Mouse (Mus musculus): ENCODE data around the gene Ank3. TPM values are rescaled to one million over a fixed set of nuclear protein-coding genes. Genes with fewer than 3 reads are reported as not detected.

Ank3 gene
- total and polyA plus RNA-seq, 3 experiments, result 3.2 to 6.7 TPM; not detected in 1

- Histone ChIP-seq H3K9me3 (replicated peaks; ENCODE audit: insufficient read depth, low read length) (no peaks in the 10 kb centered on the region), H3K36me3 (ENCODE audit: control insufficient read depth in 1 of 2, insufficient read depth in 2 of 2, low read length in 2 of 2) (no peaks in the 10 kb centered on the region), H3K4me1 (ENCODE audit: control insufficient read depth in 1 of 2, insufficient read depth in 2 of 2, low read length in 2 of 2) (no peaks in the 10 kb centered on the region), H3K27ac (ENCODE audit: control insufficient read depth, low read depth, low read length) (no peak overlapping the region), H3K79me2 (ENCODE audit: control insufficient read depth, insufficient read depth, low read length, poor library complexity) (no peaks in the 10 kb centered on the region), H3K27me3 (ENCODE audit: control insufficient read depth in 1 of 2, insufficient read depth in 2 of 2, low read length in 2 of 2) (no peaks in the 10 kb centered on the region), H3K9ac (ENCODE audit: control insufficient read depth, low read depth, low read length, poor library complexity, severe bottlenecking) (no peak overlapping the region), H3K4me3 (ENCODE audit: control insufficient read depth in 1 of 2, insufficient read depth in 1 of 2, low read depth in 2 of 2, low read length in 2 of 2) (no peak overlapping the region)
- TF ChIP-seq POLR2AphosphoS2 (IDR thresholded peaks at IDR 0.05; ENCODE audit: low read length), result no peak
- no peak for TF ChIP-seq GATA1 (IDR thresholded peaks at IDR 0.05; ENCODE audit: low read depth, low read length)
- no peak for TF ChIP-seq MAZ (IDR thresholded peaks at IDR 0.05; ENCODE audit: low read depth, low read length)
- TF ChIP-seq ZNF384 (IDR thresholded peaks at IDR 0.05; ENCODE audit: low read depth, low read length), result no peak
- TF ChIP-seq RAD21 (IDR thresholded peaks at IDR 0.05; ENCODE audit: low read depth, low read length), result no peak
- no peak for DNase-seq (ENCODE audit: low read depth, low spot score)
Observed at GRCm38 (mm10) chr10:69728876-69729275, 330.3 kb downstream of the Ank3 start.

GRCm38 (mm10) chr10:69730351-69730871 lies 331.8 kb downstream of the Ank3 start:
- Histone ChIP-seq H3K27me3 (ENCODE audit: control insufficient read depth in 1 of 2, insufficient read depth in 2 of 2, low read length in 2 of 2) (no peaks in the 10 kb centered on the region), H3K27ac (ENCODE audit: control insufficient read depth, low read depth, low read length) (no peak overlapping the region), H3K9ac (ENCODE audit: control insufficient read depth, low read depth, low read length, poor library complexity, severe bottlenecking) (no peak overlapping the region), H3K4me3 (ENCODE audit: control insufficient read depth in 1 of 2, insufficient read depth in 1 of 2, low read depth in 2 of 2, low read length in 2 of 2) (no peak overlapping the region), H3K36me3 (ENCODE audit: control insufficient read depth in 1 of 2, insufficient read depth in 2 of 2, low read length in 2 of 2) (no peaks in the 10 kb centered on the region), H3K9me3 (replicated peaks; ENCODE audit: insufficient read depth, low read length) (no peaks in the 10 kb centered on the region), H3K79me2 (ENCODE audit: control insufficient read depth, insufficient read depth, low read length, poor library complexity) (no peaks in the 10 kb centered on the region), H3K4me1 (ENCODE audit: control insufficient read depth in 1 of 2, insufficient read depth in 2 of 2, low read length in 2 of 2) (no peaks in the 10 kb centered on the region)
- DNase-seq (ENCODE audit: low read depth, low spot score), result no peak
- no peak for TF ChIP-seq ZNF384 (IDR thresholded peaks at IDR 0.05; ENCODE audit: low read depth, low read length)
- TF ChIP-seq BHLHE40 (IDR thresholded peaks at IDR 0.05; ENCODE audit: borderline replicate concordance, low read depth, low read length), result no peak
- no peak for TF ChIP-seq CHD1 (IDR thresholded peaks at IDR 0.05; ENCODE audit: low read depth, low read length)
- TF ChIP-seq ZMIZ1 (IDR thresholded peaks at IDR 0.05; ENCODE audit: low read depth, low read length), result no peak
- TF ChIP-seq UBTF (IDR thresholded peaks at IDR 0.05; ENCODE audit: borderline replicate concordance, insufficient read depth, low read depth, low read length), result no peak
- no peak for TF ChIP-seq HCFC1 (IDR thresholded peaks at IDR 0.05; ENCODE audit: low read depth, low read length)
- no peak for TF ChIP-seq MYC (IDR thresholded peaks at IDR 0.05; ENCODE audit: low read depth, low read length)
- TF ChIP-seq USF1 (IDR thresholded peaks at IDR 0.05; ENCODE audit: low read depth, low read length), result no peak
- TF ChIP-seq JUND (IDR thresholded peaks at IDR 0.05; ENCODE audit: low read depth, low read length), result no peak
- TF ChIP-seq E2F4 (IDR thresholded peaks at IDR 0.05; ENCODE audit: borderline replicate concordance, low read depth, low read length), result no peak

DNA sequence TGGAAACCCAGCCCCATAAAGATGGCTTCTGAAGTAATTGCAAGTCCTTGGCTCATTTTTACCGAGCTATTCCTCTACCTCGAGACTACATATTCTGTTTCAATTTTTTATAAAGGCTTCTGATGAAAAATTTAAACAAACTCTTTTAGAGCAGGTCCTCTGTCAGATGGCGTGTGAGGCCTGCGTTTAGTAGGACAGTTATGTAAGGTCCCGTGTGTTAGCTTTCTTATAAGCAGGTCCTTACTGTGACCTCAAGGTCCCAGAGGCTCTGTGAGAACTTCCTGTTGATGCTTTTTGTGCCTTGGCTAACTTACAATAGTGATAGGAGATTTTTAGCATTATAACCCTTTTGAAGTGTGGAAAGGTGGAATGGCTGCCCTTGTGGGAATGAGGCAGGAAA lies 332.8 kb downstream of the Ank3 start:
- H3K4me3 ChIP-seq (ENCODE audit: control insufficient read depth in 1 of 2, insufficient read depth in 1 of 2, low read depth in 2 of 2, low read length in 2 of 2), result no peak overlapping the region
- H3K36me3 ChIP-seq (ENCODE audit: control insufficient read depth in 1 of 2, insufficient read depth in 2 of 2, low read length in 2 of 2), result no peaks in the 10 kb centered on the region
- TF ChIP-seq SIN3A (IDR thresholded peaks at IDR 0.05; ENCODE audit: low read length) (no peak), POLR2AphosphoS5 (IDR thresholded peaks at IDR 0.05; ENCODE audit: borderline replicate concordance, low read depth, low read length) (no peak), HCFC1 (IDR thresholded peaks at IDR 0.05; ENCODE audit: low read depth, low read length) (no peak), ETS1 (IDR thresholded peaks at IDR 0.05; ENCODE audit: low read depth, low read length) (no peak), TAL1 (IDR thresholded peaks at IDR 0.05; ENCODE audit: low read length) (no peak), UBTF (IDR thresholded peaks at IDR 0.05; ENCODE audit: borderline replicate concordance, insufficient read depth, low read depth, low read length) (no peak), BHLHE40 (IDR thresholded peaks at IDR 0.05; ENCODE audit: borderline replicate concordance, low read depth, low read length) (no peak), ZMIZ1 (IDR thresholded peaks at IDR 0.05; ENCODE audit: low read depth, low read length) (no peak), RAD21 (IDR thresholded peaks at IDR 0.05; ENCODE audit: low read depth, low read length) (no peak), POLR2A (IDR thresholded peaks at IDR 0.05; ENCODE audit: control insufficient read depth in 1 of 2, insufficient read depth in 1 of 2, low read depth in 1 of 2, low read length in 2 of 2, poor library complexity in 1 of 2) (no peak), MAX (IDR thresholded peaks at IDR 0.05; ENCODE audit: low read length) (no peak), MAZ (IDR thresholded peaks at IDR 0.05; ENCODE audit: low read depth, low read length) (no peak), ELF1 (IDR thresholded peaks at IDR 0.05; ENCODE audit: low read depth, low read length) (no peak), ZNF384 (IDR thresholded peaks at IDR 0.05; ENCODE audit: low read depth, low read length) (no peak), RCOR1 (IDR thresholded peaks at IDR 0.05; ENCODE audit: low read depth, low read length) (no peak)
- no peaks in the 10 kb centered on the region for H3K27me3 ChIP-seq (ENCODE audit: control insufficient read depth in 1 of 2, insufficient read depth in 2 of 2, low read length in 2 of 2)
- no peak overlapping the region for H3K27ac ChIP-seq (ENCODE audit: control insufficient read depth, low read depth, low read length)
- no peaks in the 10 kb centered on the region for H3K79me2 ChIP-seq (ENCODE audit: control insufficient read depth, insufficient read depth, low read length, poor library complexity)
- no peak for DNase-seq (ENCODE audit: low read depth, low spot score)
- H3K9ac ChIP-seq (ENCODE audit: control insufficient read depth, low read depth, low read length, poor library complexity, severe bottlenecking), result no peak overlapping the region
- no peaks in the 10 kb centered on the region for H3K9me3 ChIP-seq (replicated peaks; ENCODE audit: insufficient read depth, low read length)
- no peaks in the 10 kb centered on the region for H3K4me1 ChIP-seq (ENCODE audit: control insufficient read depth in 1 of 2, insufficient read depth in 2 of 2, low read length in 2 of 2)

Measured in MEL (cell line).